Mouse (Mus musculus): ENCODE measurements around the gene Kat2a. TPM values are rescaled to one million over a fixed set of nuclear protein-coding genes. Genes with fewer than 3 reads are reported as not detected.

Kat2a gene
- polyA plus RNA-seq, 1 experiment from 2014 or later = 30.5 TPM

GRCm38 (mm10) chr11:100694926-100695325 lies 17.3 kb downstream of the Kat2a start:
- H3K9me3 ChIP-seq (replicated peaks; ENCODE audit: control insufficient read depth, low read length) = no peaks in the 10 kb centered on the region
- H3K4me2 ChIP-seq (ENCODE audit: low read depth, low read length) = no peak overlapping the region
- ATAC-seq (replicated peaks; ENCODE audit: extremely low read depth, insufficient read depth, low FRiP score) = 0 out of 2 replicates have a peak, but pooled peaks have one; percentile 41
- H3K27me3 ChIP-seq (ENCODE audit: control insufficient read depth, insufficient read depth, low read length) = peaks cover 19% of the 10 kb centered on the region
- peaks cover 12% of the 10 kb centered on the region for H3K4me1 ChIP-seq (ENCODE audit: control insufficient read depth, insufficient read depth, low read length)
- no peaks in the 10 kb centered on the region for H3K36me3 ChIP-seq (ENCODE audit: control insufficient read depth, insufficient read depth)
- no peak overlapping the region for H3K4me3 ChIP-seq (ENCODE audit: low read length)
- H3K27ac ChIP-seq (ENCODE audit: low read length) = no peak overlapping the region
- 39% methylated on average over 5 of the region's 5 CpGs for WGBS
- H3K9ac ChIP-seq (ENCODE audit: low read length) = no peak overlapping the region

- WGBS = 23% methylated on average over 5 of the region's 5 CpGs
- no peaks in the 10 kb centered on the region for H3K36me3 ChIP-seq (ENCODE audit: control insufficient read depth, insufficient read depth)
- no peak for ATAC-seq (replicated peaks; ENCODE audit: extremely low read depth, insufficient read depth, low FRiP score)
- H3K9ac ChIP-seq (ENCODE audit: low read length) = no peak overlapping the region
- H3K4me3 ChIP-seq (ENCODE audit: low read length) = no peak overlapping the region
- peaks cover 19% of the 10 kb centered on the region for H3K27me3 ChIP-seq (ENCODE audit: control insufficient read depth, insufficient read depth, low read length)
- no peak overlapping the region for H3K27ac ChIP-seq (ENCODE audit: low read length)
- H3K9me3 ChIP-seq (replicated peaks; ENCODE audit: control insufficient read depth, low read length) = no peaks in the 10 kb centered on the region
- peaks cover 12% of the 10 kb centered on the region for H3K4me1 ChIP-seq (ENCODE audit: control insufficient read depth, insufficient read depth, low read length)
- no peak overlapping the region for H3K4me2 ChIP-seq (ENCODE audit: low read depth, low read length)
These were observed 19.1 kb downstream of the Kat2a start for GRCm38 (mm10) chr11:100693154-100693553.

GRCm38 (mm10) chr11:100692164-100692616 lies 20.1 kb downstream of the Kat2a start, which contains the start of gene Zfp385c:
Zfp385c (minus strand) TSS chr11:100692455.
- 2% methylated on average over 23 of the region's 23 CpGs for WGBS
- ATAC-seq (replicated peaks; ENCODE audit: extremely low read depth, insufficient read depth, low FRiP score) = peak; percentile 41; the same call in 1 of the 2 replicates
- Histone ChIP-seq H3K27ac (ENCODE audit: low read length) (no peak within 1 kb of the TSS), H3K4me1 (ENCODE audit: control insufficient read depth, insufficient read depth, low read length) (peaks cover 12% of the 10 kb centered on the region), H3K9ac (ENCODE audit: low read length) (peak within 1 kb of the TSS; percentile 49), H3K4me2 (ENCODE audit: low read depth, low read length) (peak within 1 kb of the TSS; percentile 82), H3K9me3 (replicated peaks; ENCODE audit: control insufficient read depth, low read length) (no peaks in the 10 kb centered on the region), H3K27me3 (ENCODE audit: control insufficient read depth, insufficient read depth, low read length) (peaks cover 19% of the 10 kb centered on the region), H3K4me3 (ENCODE audit: low read length) (peak within 1 kb of the TSS; percentile 50), H3K36me3 (ENCODE audit: control insufficient read depth, insufficient read depth) (no peaks in the 10 kb centered on the region)

- no peaks in the 10 kb centered on the region for H3K9me3 ChIP-seq (replicated peaks; ENCODE audit: control insufficient read depth, low read length)
- peaks cover 19% of the 10 kb centered on the region for H3K27me3 ChIP-seq (ENCODE audit: control insufficient read depth, insufficient read depth, low read length)
- no peak overlapping the region for H3K27ac ChIP-seq (ENCODE audit: low read length)
- WGBS = 64% methylated on average over 7 of the region's 7 CpGs
- peaks cover 12% of the 10 kb centered on the region for H3K4me1 ChIP-seq (ENCODE audit: control insufficient read depth, insufficient read depth, low read length)
- no peaks in the 10 kb centered on the region for H3K36me3 ChIP-seq (ENCODE audit: control insufficient read depth, insufficient read depth)
- H3K4me2 ChIP-seq (ENCODE audit: low read depth, low read length) = no peak overlapping the region
- no peak for ATAC-seq (replicated peaks; ENCODE audit: extremely low read depth, insufficient read depth, low FRiP score)
- H3K4me3 ChIP-seq (ENCODE audit: low read length) = no peak overlapping the region
- H3K9ac ChIP-seq (ENCODE audit: low read length) = no peak overlapping the region
These were observed 21.9 kb downstream of the Kat2a start for GRCm38 (mm10) chr11:100690389-100690788.

GRCm38 (mm10) chr11:100688443-100688842 lies 23.8 kb downstream of the Kat2a start:
- Histone ChIP-seq H3K4me3 (ENCODE audit: low read length) (no peak overlapping the region), H3K4me1 (ENCODE audit: control insufficient read depth, insufficient read depth, low read length) (peaks cover 12% of the 10 kb centered on the region), H3K9me3 (replicated peaks; ENCODE audit: control insufficient read depth, low read length) (no peaks in the 10 kb centered on the region), H3K27me3 (ENCODE audit: control insufficient read depth, insufficient read depth, low read length) (peaks cover 16% of the 10 kb centered on the region), H3K4me2 (ENCODE audit: low read depth, low read length) (no peak overlapping the region), H3K27ac (ENCODE audit: low read length) (no peak overlapping the region), H3K9ac (ENCODE audit: low read length) (no peak overlapping the region), H3K36me3 (ENCODE audit: control insufficient read depth, insufficient read depth) (no peaks in the 10 kb centered on the region)
- WGBS = 59% methylated on average over 4 of the region's 4 CpGs
- ATAC-seq (replicated peaks; ENCODE audit: extremely low read depth, insufficient read depth, low FRiP score) = no peak

GRCm38 (mm10) chr11:100687265-100687664 lies 25.0 kb downstream of the Kat2a start:
- Histone ChIP-seq H3K9me3 (replicated peaks; ENCODE audit: control insufficient read depth, low read length) (no peaks in the 10 kb centered on the region), H3K4me3 (ENCODE audit: low read length) (no peak overlapping the region), H3K4me1 (ENCODE audit: control insufficient read depth, insufficient read depth, low read length) (peaks cover 10% of the 10 kb centered on the region), H3K36me3 (ENCODE audit: control insufficient read depth, insufficient read depth) (no peaks in the 10 kb centered on the region), H3K9ac (ENCODE audit: low read length) (no peak overlapping the region), H3K27ac (ENCODE audit: low read length) (no peak overlapping the region), H3K27me3 (ENCODE audit: control insufficient read depth, insufficient read depth, low read length) (peaks cover 9% of the 10 kb centered on the region), H3K4me2 (ENCODE audit: low read depth, low read length) (no peak overlapping the region)
- no peak for ATAC-seq (replicated peaks; ENCODE audit: extremely low read depth, insufficient read depth, low FRiP score)
- WGBS = 71% methylated on average over 7 of the region's 7 CpGs

- no peak overlapping the region for H3K27ac ChIP-seq (ENCODE audit: low read length)
- no peak overlapping the region for H3K4me3 ChIP-seq (ENCODE audit: low read length)
- H3K9me3 ChIP-seq (replicated peaks; ENCODE audit: control insufficient read depth, low read length) = no peaks in the 10 kb centered on the region
- peaks cover 4% of the 10 kb centered on the region; the same call in 1 of the 2 replicates for H3K4me1 ChIP-seq (ENCODE audit: control insufficient read depth, insufficient read depth, low read length)
- no peak for ATAC-seq (replicated peaks; ENCODE audit: extremely low read depth, insufficient read depth, low FRiP score)
- H3K9ac ChIP-seq (ENCODE audit: low read length) = no peak overlapping the region
- 76% methylated on average over 3 of the region's 3 CpGs for WGBS
- no peak overlapping the region for H3K4me2 ChIP-seq (ENCODE audit: low read depth, low read length)
- H3K36me3 ChIP-seq (ENCODE audit: control insufficient read depth, insufficient read depth) = no peaks in the 10 kb centered on the region
- H3K27me3 ChIP-seq (ENCODE audit: control insufficient read depth, insufficient read depth, low read length) = no peaks in the 10 kb centered on the region
These were observed 26.9 kb downstream of the Kat2a start for GRCm38 (mm10) chr11:100685371-100685770.

- Histone ChIP-seq H3K27me3 (ENCODE audit: control insufficient read depth, insufficient read depth, low read length) (no peaks in the 10 kb centered on the region), H3K27ac (ENCODE audit: low read length) (no peak overlapping the region), H3K4me2 (ENCODE audit: low read depth, low read length) (no peak overlapping the region), H3K4me1 (ENCODE audit: control insufficient read depth, insufficient read depth, low read length) (peaks cover 4% of the 10 kb centered on the region; the same call in 1 of the 2 replicates), H3K4me3 (ENCODE audit: low read length) (no peak overlapping the region), H3K9ac (ENCODE audit: low read length) (no peak overlapping the region), H3K9me3 (replicated peaks; ENCODE audit: control insufficient read depth, low read length) (no peaks in the 10 kb centered on the region), H3K36me3 (ENCODE audit: control insufficient read depth, insufficient read depth) (no peaks in the 10 kb centered on the region)
- ATAC-seq (replicated peaks; ENCODE audit: extremely low read depth, insufficient read depth, low FRiP score) = no peak
- 63% methylated on average over 2 of the region's 2 CpGs for WGBS
These were observed 28.2 kb downstream of the Kat2a start for GRCm38 (mm10) chr11:100684084-100684483.

GRCm38 (mm10) chr11:100682526-100682925 lies 29.7 kb downstream of the Kat2a start:
- Histone ChIP-seq H3K4me3 (ENCODE audit: low read length) (no peak overlapping the region), H3K27ac (ENCODE audit: low read length) (no peak overlapping the region), H3K4me1 (ENCODE audit: control insufficient read depth, insufficient read depth, low read length) (peaks cover 4% of the 10 kb centered on the region; the same call in 1 of the 2 replicates), H3K36me3 (ENCODE audit: control insufficient read depth, insufficient read depth) (no peaks in the 10 kb centered on the region), H3K4me2 (ENCODE audit: low read depth, low read length) (no peak overlapping the region), H3K27me3 (ENCODE audit: control insufficient read depth, insufficient read depth, low read length) (no peaks in the 10 kb centered on the region), H3K9ac (ENCODE audit: low read length) (no peak overlapping the region), H3K9me3 (replicated peaks; ENCODE audit: control insufficient read depth, low read length) (no peaks in the 10 kb centered on the region)
- WGBS = 79% methylated on average over 5 of the region's 5 CpGs
- no peak for ATAC-seq (replicated peaks; ENCODE audit: extremely low read depth, insufficient read depth, low FRiP score)

All from heart, embryonic 16.5 days (tissue).